Mouse (Mus musculus) hindlimb bud, embryonic 11.5 days (tissue): Measurements from ENCODE around the gene Dnah6.

Source experiments
- DNase-seq: peaks from one replicate; pipeline ENCODE4 v3.0.0-alpha.2; 2012; ENCODE audit warnings: low read depth, low spot score; ENCODE audit errors: extremely low spot score

The Dnah6 gene

DNA sequence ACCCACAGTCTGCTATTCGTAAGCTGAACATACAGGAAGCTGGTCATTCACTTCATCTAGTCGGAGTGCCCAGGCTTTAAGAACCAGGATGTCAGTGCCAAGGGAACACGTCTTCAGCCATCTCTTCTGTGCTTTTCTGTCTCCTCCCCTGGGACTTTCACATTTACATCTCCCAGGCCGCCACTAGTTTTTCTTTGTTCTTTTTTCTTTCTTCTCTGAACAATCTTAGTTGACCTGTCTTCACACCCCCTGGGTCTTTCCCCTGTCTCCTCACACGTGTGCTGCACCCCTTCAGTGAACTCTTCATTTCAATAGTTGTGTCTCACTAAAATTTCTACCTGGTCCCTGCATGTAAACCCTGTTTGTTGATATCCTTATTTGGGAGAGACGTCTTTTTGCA, 179.2 kb downstream of the Dnah6 start:
- DNase-seq: no peak

DNA sequence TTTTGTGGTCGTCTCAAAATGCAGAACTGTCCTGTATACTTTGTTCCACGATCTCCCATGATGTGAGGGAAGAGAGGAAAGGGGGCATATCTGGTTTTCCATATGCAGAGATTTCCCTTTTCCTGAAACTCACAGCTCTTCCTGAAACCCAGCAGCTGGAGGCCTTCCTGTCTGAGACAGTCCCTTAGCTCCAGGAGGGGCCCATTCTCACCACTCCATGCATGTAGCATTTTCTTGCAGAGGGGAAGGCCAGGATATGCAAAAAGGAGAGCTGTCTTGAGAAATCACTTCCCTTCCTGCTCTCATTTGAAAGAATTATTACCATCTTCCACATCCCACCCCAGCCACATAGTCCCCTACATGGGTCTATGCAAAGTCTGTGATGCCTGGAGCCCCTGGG, 183.2 kb downstream of the Dnah6 start:
- no peak for DNase-seq

DNA sequence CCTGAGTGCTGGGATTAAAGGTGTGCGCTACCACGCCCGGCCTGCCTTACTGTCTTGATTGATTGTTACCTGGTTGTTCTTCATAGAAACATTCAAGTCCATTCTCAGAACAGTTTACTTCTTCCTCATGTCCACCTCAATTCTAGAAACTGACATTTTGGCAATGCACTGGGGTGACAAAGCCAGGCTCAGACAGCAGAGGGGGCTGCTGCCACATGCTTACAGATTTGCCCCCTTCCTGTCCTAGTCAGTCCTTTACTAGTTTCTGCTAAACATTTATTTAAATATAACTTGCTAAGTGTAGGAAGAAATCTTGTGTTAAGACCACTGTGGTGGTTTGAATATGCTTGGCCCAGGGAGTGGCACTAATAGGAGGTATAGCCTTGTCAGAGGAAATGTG, 192.6 kb downstream of the Dnah6 start:
- DNase-seq: no peak

DNA sequence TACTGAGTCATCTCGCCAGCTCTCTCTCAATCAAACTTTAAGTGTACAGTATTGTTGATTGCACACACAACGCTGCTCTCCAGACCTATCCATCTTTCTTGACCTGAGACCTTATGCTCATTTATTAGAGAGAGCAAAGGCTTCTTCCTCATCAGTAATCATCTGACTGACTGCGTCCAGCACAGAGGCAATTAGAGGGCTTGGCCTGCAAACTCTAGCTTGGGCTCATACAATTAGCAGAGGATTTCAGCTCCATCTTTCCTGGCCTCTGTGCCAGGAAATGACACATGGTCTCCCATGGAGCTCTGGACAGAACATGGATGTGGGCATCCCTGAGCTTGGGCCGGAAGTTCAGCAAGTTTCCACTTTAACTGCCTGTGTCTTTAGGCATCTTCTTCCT, 193.6 kb downstream of the Dnah6 start:
- DNase-seq: no peak

DNA sequence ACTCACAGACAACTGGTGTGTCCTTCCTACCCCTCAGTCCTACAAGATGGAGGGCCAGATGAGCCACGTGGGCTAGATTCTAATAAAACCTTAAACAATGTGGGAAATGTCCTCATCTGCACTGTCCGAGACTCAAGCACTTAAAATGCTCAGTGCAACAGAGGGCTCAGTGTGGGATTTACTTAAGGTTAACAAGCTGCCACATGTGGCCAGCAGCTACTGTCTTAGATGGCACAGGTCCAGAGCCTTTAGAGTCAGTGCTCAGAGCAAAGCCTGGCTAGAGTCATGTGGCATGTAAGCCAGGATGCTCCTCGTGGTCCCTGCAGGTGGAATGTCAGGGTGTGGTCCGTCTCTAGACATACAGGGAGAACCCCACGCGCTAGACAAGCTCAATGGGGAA, 194.6 kb downstream of the Dnah6 start:
- no peak for DNase-seq

DNA sequence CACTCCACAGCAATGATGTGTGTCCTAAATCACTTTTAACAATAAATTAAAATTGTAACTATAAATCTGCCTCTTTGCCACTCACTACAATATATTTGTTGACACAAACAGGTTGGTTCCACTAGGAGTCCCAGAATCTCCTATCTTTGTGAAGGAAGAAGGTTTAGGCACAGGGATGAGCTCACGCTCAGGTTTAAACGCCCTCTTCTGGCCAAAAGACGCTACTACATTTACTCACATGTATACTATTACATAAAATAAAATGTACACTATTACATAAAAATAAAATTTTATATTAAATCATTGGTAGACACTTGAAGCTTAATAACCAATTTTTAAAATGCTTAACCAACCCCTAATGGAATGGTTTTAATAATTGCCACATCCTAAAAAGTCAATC, 201.4 kb downstream of the Dnah6 start:
- DNase-seq: peak; percentile 18

DNA sequence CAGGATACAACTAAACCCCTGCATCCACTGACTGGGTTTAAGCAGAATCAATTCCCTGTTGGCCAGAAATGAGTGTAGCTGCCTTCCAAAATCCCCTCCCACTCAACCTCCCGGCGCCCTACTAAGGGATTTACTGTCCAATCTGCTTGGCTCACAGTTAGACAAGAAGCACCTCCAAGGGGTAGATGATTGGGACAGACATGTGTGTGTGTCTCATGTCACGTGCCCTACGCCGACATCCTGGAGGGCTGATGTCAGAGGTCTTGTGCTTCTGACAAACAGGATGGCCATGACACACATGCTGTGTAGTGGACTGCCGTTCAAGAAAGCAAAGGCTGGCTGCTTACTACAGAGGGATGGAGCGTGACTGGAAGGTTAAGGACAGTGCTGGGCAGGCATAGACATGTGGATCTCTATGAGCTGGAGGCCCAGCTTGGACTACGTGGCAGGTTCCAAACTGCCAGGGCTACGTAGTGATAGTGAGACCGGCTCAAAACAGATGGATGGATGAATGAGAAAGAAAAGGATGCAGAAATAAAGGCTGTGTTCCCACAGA, 202.6 kb downstream of the Dnah6 start:
- DNase-seq: no peak

DNA sequence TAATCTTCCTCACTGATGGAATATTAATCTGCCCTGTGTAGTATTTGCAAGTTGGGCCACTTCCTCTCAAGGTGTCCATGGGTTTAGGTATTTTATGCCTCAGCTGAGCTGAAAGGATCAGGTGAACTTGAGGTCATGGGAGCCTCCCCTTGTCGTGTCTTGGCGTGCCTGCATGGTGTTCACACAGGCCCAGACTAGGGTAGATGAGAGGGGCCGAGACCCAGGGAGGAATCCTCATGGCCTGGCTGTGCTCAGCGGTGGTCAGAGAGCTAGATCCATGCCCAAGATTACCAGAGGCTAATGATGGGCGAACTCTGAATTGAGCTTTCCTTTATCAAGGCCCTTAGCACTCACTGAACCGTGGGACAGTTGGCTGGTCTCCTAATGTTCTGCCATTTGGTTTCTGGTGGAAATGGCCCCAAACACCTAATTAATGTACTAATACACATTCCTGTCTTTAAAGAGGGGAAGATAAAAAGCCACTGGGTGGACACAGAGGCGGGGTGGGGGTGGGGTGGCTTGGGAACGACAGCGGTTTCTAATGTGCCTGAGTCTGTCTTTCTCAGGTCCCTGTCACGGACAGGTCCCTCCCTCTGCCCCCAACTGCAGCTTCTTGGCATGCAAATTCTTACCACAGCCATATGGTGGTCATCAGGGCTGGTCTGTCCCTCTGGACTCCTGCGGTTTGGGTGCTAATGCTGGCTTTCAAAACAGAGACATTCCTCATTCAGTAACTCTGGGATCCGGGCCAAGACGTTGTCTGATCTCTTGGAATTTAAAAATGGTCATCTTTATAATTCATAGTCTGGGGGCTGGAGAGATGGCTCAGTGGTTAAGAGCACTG, 206.9 kb downstream of the Dnah6 start:
- DNase-seq: no peak

DNA sequence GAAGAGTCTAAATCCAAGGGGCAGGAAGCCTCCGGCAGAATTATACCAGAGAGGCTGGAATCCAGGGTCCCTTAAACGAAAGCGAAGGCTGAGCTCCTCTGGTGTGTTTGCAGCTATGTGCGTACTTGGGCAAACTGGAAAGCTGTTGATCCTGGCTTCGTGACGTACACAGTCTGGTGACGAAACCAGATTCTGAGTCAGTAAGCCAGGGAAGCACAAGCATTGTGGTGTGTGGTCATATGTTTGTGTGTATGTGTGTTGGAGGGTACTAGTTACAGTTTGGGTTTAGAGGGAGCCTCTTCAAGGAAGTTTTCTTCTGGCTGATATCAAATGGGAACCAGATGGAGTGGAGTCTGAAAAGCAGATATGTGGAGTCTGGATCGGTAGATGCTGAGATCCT, 208.5 kb downstream of the Dnah6 start:
- no peak for DNase-seq

DNA sequence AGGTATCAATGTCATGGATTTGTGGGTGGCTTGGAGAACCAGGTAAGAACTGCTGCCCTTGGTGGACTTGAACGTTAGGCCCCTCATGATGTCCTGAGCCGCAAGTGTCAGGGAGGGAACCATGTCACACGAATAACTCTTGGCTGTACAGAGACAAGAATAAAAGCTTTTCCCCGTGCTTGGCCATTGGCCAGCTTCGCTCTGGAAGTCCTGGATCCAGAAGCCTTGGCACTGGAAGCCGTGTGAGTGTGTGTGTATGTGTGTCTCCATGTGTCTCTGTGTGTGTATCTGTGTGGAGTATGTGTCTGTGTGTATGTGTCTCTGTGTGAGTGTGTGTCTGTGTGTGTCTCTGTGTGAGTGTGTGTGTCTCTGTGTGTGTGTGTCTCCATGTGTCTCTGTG, 209.6 kb downstream of the Dnah6 start:
- no peak for DNase-seq

DNA sequence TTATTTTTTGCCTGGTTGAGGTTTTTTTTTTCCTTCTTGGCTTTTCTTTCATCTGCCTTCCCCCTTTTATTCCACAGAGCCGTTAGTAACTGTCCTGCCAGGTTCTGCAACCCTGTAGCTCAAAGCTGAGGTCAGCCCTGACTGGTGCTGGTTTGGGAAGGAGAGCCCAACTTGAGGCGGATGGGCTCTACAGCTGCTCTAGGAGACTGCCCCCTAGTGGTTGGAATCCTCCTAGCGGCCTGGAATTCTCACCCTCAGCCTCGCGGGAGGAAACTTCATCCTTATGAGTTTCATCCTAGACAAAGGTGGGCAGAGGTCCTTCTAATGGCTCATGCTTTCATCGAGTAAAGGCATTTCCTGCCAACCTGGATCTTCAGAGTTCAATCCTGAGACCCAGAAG, 211.4 kb downstream of the Dnah6 start:
- peak; percentile 37 for DNase-seq

DNA sequence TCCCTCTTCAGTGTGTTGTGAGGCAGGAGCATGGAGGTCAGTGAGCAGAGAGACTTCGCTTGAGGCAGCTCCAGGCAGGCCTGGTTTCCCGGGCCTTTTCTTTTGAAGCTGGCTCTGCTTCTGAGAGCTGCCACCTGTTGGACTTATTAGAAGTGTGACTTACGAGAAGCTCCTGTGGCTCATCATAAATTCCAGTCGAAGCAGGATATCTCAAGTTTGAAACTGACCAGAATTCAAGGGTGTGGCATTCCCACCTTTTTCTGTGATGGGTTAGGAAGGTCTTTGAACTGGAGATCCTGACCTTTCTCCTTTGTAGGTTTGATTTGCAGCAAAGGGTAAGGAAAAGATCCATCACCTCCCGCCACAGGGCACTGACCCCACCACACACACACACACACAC, 217.8 kb downstream of the Dnah6 start:
- no peak for DNase-seq

DNA sequence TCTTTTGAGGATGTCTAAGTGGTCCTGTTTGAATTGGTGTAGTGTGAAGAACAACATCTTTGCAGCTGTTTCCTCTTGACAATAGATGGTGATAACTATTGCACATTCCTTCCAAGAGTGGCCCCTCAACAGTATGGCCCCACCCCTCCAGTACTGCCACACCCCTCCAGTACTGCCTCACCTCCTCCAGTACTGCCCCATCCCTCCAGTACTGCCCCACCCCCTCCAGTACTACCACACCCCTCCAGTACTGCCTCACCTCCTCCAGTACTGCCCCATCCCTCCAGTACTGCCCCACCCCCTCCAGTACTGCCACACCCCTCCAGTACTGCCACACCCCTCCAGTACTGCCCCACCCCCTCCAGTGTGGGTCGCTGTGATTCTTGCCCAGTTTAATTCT, 219.1 kb downstream of the Dnah6 start:
- no peak for DNase-seq

DNA sequence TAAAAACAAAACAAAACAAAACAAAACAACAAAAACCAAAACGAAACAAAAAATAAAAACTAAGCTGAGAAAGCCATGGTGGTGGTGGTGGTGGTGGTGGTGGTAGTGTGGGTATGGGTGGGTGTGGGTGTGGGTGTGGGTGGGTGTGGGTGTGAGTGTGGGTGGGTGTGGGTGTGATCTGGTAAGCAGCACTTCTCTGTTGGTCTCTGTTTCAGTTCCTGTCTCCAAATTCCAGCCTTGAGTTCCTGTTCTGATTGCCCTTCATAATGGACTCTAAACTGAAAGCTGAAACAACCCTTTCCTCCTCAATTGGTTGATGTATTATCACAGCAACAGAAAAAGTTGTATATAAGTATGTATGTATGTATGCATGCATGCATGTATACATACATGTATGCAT, 222.6 kb downstream of the Dnah6 start:
- DNase-seq: no peak

DNA sequence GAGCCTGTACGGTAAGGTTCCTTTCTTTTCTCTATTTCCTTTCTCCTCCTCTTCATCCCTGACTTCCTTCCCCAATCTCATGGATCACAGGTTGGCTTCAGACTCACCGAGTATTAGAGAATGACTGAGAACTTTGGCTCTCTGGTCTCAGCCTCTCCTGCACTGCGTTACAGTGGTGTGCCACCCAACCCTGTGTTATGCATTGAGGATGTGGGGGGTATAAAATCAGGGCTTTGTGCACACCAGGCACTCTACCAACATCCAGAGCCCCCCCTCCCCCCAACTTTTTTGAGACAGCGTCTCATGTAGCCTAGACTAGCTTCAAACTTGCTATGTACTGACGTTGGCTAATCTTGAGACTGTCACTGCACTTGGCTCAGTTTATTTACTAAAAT, 227.8 kb downstream of the Dnah6 start:
- DNase-seq: no peak

DNA sequence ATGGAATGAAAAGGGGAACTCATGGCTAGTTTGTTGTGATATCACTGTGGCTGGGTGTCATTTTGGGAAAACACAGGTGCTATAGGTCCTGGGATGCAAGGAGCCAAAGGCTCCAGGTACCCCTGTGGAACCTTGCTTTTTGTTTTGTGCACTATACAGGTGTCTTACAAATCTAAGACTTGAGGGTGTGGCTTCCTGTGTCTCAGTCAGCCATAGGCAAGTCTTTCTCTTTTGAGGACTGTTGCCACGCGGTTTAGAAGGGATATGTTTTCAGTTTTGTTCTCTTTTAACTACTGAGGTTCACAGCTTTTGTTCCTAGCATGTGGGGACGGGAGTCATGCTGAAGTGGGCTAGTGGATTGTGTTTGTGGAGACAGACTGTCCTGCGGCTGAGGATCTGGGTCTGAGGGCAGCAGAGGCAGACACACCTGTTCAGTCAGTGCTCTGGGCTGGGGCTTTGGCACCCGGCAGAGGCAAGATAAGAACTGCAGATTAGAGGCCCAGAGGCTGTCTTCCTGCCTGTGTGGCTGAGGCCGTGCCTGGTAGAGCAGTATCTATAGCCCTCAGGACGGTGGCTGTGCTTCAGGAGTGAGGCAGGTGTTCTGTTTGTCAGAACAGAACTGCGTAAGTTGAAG, 228.3 kb downstream of the Dnah6 start:
- no peak for DNase-seq

DNA sequence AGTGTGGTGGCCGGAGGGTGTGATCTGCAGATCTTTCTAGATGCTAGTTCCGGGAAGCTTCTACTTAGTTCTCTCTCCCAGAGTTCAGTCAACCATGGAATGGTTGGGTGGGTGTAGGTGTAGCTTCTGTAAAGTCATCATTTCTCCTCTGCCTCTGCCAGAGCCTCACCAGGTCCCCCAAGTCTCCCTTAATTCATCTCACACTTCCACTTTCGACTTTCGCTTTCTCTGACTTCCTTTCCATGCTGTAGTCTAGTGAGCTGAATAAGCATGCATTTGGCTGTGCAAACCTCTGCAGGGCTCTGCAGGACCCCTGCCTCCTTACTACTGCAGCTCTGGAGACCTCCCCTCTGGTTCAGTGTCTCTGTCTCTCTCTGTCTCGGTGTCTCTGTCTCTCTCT, 231.2 kb downstream of the Dnah6 start:
- DNase-seq: no peak

DNA sequence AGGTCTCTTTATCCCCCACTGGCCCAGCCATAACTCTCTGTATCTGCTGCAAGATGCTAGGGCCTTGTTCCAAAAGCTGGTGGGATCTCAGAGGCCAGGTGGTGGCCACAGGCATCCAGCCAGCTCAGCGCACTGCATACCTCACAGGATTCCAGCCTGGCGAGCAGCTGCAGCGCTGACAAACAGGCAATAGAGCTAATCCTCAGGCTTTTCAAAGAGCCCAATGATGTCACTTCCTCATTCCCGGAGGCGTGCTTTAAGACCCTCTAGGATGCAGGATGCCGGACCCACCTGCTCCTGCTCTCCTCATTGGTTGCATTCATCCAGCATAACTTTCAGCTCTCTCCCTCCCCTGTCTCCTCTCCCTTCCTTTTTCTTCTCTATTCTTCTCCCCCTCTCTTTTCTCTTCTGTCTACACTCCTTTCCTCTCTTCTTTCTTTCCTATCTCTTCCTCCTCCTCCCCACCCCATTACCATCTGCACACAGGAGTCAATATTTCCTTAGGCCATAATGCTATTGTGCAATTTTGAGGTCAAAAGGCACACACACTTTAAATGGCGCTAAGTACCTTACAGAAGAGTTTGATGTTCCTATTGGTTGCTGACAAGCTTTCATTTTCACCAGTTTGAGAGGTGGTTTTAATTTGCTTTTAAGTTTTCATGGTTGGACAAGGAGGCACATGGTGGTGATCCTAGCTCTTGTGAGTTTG, 232.3 kb downstream of the Dnah6 start:
- DNase-seq: peak; percentile 12

DNA sequence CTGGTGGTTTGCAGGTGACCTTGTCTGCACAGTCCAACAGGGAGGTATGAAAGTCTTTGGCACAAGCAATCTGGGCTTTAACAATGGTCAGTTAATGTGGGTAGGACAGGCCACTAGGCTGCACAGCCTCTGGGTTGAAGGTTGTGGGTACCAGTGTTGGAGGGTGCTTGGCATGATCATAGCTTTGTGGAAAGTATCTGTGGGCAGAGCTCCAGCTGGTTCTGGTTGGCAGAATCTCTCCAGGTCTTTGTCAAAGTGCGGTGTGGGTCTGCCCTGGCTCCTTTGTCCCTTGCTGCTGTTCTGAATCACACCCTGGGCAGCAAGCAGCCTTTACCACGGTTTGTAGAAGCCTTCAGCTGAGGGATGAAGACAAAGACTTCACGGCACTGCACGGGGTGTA, 238.9 kb downstream of the Dnah6 start:
- DNase-seq: no peak

DNA sequence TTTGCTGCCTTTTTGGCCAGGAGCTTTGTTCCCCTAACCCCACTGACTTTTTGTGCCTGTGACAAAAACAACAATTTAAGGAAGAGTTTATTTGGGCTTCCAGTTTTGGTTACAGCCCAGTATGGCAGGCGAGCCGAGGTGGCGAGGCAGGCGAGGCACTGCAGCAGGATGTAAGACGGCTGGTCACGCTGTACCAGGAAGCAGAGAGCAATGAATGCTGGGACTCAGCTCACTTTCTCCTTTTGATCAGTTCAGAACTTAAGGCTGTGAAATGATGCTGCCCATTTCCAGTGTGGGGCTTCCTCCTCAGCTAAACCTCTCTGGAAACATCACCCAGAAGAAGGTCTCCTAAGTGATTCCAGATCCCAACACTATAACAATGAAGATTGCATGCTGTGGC, 239.6 kb downstream of the Dnah6 start:
- DNase-seq: no peak

DNA sequence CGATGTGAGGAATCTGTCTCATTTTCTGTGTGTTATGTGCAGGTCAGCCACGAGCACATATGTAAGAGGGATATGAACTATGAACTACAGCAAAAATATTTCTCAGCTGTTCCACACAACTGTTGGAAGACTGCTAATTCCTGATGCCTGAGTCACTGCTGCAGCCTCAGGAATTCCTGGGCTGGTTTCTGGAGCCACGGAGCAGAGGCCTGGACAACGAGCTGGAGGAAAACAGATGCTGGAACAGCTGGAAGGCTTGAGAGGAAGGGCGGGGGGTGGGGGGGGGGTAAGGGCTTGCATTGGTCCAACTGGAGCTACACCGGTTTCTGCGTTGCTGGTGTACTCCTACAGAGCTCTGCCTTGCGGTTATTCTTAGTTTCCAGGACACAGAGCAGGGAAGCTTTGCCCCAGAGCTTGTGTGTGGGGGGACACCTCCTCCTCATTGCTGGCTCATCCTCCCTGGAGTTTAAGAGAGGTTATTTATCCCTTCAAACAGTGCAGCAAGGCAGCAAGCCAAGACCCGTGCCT, 240.3 kb downstream of the Dnah6 start:
- DNase-seq: no peak

DNA sequence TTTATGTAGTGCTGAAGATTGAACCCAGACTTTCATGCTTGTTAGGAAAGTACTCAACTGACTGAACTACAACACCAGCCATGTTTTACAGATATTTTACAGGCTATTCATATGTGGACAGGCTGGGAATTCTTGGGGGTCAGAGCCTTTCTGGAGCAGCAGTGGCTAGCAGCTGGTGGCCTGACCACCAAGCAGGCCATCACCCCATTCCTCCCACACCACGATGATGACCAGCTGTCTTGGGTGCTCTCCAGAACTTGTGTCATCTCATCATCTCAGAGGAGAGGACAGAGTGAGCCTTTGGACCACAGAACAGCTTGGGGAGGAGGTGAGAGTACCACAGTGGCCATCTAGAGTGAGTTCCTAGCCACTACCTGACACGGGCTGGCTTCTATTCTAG, 244.6 kb downstream of the Dnah6 start:
- no peak for DNase-seq
